Mouse (Mus musculus): ENCODE measurements around the gene Gpank1. TPM values are rescaled to one million over a fixed set of nuclear protein-coding genes. Genes with fewer than 3 reads are reported as not detected.
"Not testable (repeated sequence)": the region's sequence is repeated elsewhere in the genome, so short reads cannot be mapped to it uniquely, and the experiment has no call there.

The Gpank1 gene
- polyA plus RNA-seq, 1 experiment from 2014 or later, result 22.4 TPM

- H3K9ac ChIP-seq, result no peak overlapping the region
- H3K4me1 ChIP-seq, result no peaks in the 10 kb centered on the region
- WGBS, result 66% methylated on average over 6 of the region's 6 CpGs
- H3K4me2 ChIP-seq (replicated peaks), result no peak overlapping the region
- no peaks in the 10 kb centered on the region for H3K27me3 ChIP-seq
- peaks cover 55% of the 10 kb centered on the region for H3K36me3 ChIP-seq
- no peaks in the 10 kb centered on the region for H3K9me3 ChIP-seq
- ATAC-seq (ENCODE audit: insufficient number of reproducible peaks, insufficient read depth, low FRiP score, low TSS enrichment), result no peak
- H3K27ac ChIP-seq, result no peak overlapping the region
- no peak overlapping the region for H3K4me3 ChIP-seq
Observed at GRCm38 (mm10) chr17:35103221-35103690, 18.0 kb upstream of the Gpank1 start.

DNA sequence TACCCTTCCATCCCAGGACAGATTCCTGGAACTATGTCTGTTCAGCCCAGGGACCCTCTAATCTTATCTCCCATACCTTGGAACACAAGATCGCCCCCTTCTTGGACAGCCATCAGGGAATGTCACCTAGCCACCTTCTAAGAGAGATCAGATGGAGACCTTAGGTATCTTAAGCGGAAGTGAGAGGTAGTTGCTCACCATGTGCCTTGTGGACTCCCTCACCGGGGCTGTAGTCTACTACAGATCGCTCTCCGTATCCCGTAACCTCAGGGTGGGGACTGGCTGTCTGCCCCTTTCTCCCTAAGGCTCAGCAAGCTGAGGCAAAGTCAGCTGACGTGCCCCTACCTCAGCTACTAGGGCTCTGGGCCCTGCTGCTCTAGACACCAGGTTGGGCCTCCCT, 17.2 kb upstream of the Gpank1 start:
- H3K4me3 ChIP-seq, result no peak overlapping the region
- ATAC-seq (ENCODE audit: insufficient number of reproducible peaks, insufficient read depth, low FRiP score, low TSS enrichment), result no peak
- no peak overlapping the region for H3K4me2 ChIP-seq (replicated peaks)
- WGBS, result 85% methylated on average over 7 of the region's 7 CpGs
- no peak overlapping the region for H3K9ac ChIP-seq
- H3K36me3 ChIP-seq, result peaks cover 47% of the 10 kb centered on the region
- H3K27ac ChIP-seq, result no peak overlapping the region
- no peaks in the 10 kb centered on the region for H3K9me3 ChIP-seq
- no peaks in the 10 kb centered on the region for H3K4me1 ChIP-seq
- no peaks in the 10 kb centered on the region for H3K27me3 ChIP-seq

GRCm38 (mm10) chr17:35104754-35105153, 16.5 kb upstream of the Gpank1 start:
- Histone ChIP-seq H3K27me3 (no peaks in the 10 kb centered on the region), H3K36me3 (peaks cover 40% of the 10 kb centered on the region), H3K4me2 (replicated peaks) (no peak overlapping the region), H3K4me3 (no peak overlapping the region), H3K4me1 (no peaks in the 10 kb centered on the region), H3K27ac (no peak overlapping the region), H3K9ac (no peak overlapping the region), H3K9me3 (no peaks in the 10 kb centered on the region)
- no peak for ATAC-seq (ENCODE audit: insufficient number of reproducible peaks, insufficient read depth, low FRiP score, low TSS enrichment)
- WGBS, result 80% methylated on average over 6 of the region's 6 CpGs

DNA sequence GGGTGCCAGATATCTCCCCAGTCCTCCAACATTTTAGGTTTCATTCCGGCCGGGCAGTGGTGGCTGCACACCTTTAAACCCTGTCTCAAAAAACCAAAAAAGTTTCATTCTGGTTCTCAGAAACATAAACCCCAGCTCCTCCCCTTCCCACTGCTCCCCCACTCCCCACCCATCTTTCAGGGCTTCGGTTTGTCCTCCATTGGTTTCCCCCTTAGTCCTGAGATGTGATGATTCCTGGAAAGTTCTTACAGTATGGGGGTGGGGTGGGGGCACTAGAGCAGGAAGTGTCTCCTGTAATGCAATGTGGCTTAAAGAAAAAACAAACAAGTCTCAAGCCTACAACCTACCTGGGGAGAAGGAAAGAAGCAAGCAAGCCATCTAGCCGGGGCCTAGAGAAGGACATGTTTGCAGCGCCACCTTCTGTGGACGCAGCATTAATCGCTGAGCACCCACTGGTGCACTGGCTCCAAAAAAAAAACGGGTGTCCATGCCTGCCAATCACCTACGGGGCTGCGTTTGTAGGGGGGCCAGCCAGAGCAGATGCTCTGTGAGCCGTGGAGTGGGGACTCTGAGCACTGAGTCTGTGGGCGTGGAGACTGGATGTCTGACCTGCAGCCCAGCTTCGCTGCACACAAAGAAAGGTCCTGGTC, 15.4 kb upstream of the Gpank1 start:
- H3K4me2 ChIP-seq (replicated peaks), result peak overlapping the region; percentile 23

GRCm38 (mm10) chr17:35106522-35106921, 14.7 kb upstream of the Gpank1 start:
- Histone ChIP-seq H3K9ac (no peak overlapping the region), H3K9me3 (no peaks in the 10 kb centered on the region), H3K4me2 (replicated peaks) (no peak overlapping the region; the same call in 1 of the 2 replicates), H3K36me3 (peaks cover 22% of the 10 kb centered on the region), H3K27ac (no peak overlapping the region), H3K4me3 (no peak overlapping the region), H3K4me1 (no peaks in the 10 kb centered on the region), H3K27me3 (no peaks in the 10 kb centered on the region)
- ATAC-seq (ENCODE audit: insufficient number of reproducible peaks, insufficient read depth, low FRiP score, low TSS enrichment), result no peak
- 64% methylated on average over 3 of the region's 3 CpGs for WGBS

More for the DNA sequence above, 15.4 kb upstream of the Gpank1 start:
- Histone ChIP-seq H3K27ac (0 out of 2 replicates have a peak overlapping the region, but pooled peaks have one; percentile 11), H3K4me1 (no peaks in the 10 kb centered on the region), H3K36me3 (peaks cover 29% of the 10 kb centered on the region), H3K9ac (peak overlapping the region; percentile 24), H3K9me3 (no peaks in the 10 kb centered on the region), H3K27me3 (no peaks in the 10 kb centered on the region), H3K4me3 (no peak overlapping the region)
- ATAC-seq (ENCODE audit: insufficient number of reproducible peaks, insufficient read depth, low FRiP score, low TSS enrichment), result no peak
- 25% methylated on average over 13 of the region's 13 CpGs for whole genome bisulfite sequencing

- no peak for ATAC-seq (ENCODE audit: insufficient number of reproducible peaks, insufficient read depth, low FRiP score, low TSS enrichment)
- no peak within 1 kb of the TSS for H3K9ac ChIP-seq
- WGBS, result 80% methylated on average over 6 of the region's 6 CpGs
Observed at GRCm38 (mm10) chr17:35108097-35108496, 13.2 kb upstream of the Gpank1 start, which contains the start of gene Ly6g5c. Gene Ly6g5c (plus strand): TSS chr17:35108279.

DNA sequence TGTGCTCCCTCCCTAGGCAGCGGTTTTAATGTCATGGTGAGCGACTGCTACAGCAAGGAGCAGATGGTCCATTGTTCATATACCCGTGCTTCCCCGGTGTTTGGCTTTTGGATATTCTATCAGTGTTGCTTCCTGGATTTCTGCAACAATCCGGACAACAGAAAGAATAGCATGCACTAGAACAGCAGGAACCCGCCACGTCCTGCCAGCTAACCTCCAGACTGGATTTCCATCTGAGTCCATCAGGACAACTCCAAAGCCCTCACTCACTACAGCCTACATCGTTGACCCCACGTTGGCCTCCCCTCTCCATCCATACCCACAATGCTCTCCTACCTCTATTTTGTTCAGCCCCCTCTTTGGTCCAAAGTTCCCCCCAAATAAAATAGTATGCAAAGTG, 9.5 kb upstream of the Gpank1 start:
- Histone ChIP-seq H3K9me3 (no peaks in the 10 kb centered on the region), H3K36me3 (peaks cover 24% of the 10 kb centered on the region), H3K27me3 (no peaks in the 10 kb centered on the region), H3K9ac (no peak overlapping the region), H3K4me1 (no peaks in the 10 kb centered on the region), H3K4me3 (no peak overlapping the region), H3K4me2 (replicated peaks) (no peak overlapping the region), H3K27ac (no peak overlapping the region)
- 82% methylated on average over 9 of the region's 9 CpGs for WGBS
- no peak for ATAC-seq (ENCODE audit: insufficient number of reproducible peaks, insufficient read depth, low FRiP score, low TSS enrichment)

More at GRCm38 (mm10) chr17:35108097-35108496, 13.2 kb upstream of the Gpank1 start, which contains the start of gene Ly6g5c:
- Histone ChIP-seq H3K4me2 (replicated peaks) (no peak within 1 kb of the TSS), H3K4me1 (no peaks in the 10 kb centered on the region), H3K9me3 (no peaks in the 10 kb centered on the region), H3K27ac (no peak within 1 kb of the TSS), H3K27me3 (no peaks in the 10 kb centered on the region), H3K36me3 (peaks cover 6% of the 10 kb centered on the region; the same call in 1 of the 2 replicates), H3K4me3 (no peak within 1 kb of the TSS)

GRCm38 (mm10) chr17:35115046-35116019, 5.9 kb upstream of the Gpank1 start, which contains the start of gene Ly6g5b:
Gene Ly6g5b (minus strand): TSS chr17:35115428.
- no peak for ATAC-seq (ENCODE audit: insufficient number of reproducible peaks, insufficient read depth, low FRiP score, low TSS enrichment)
- Histone ChIP-seq H3K36me3 (peaks cover 42% of the 10 kb centered on the region), H3K4me3 (no peak within 1 kb of the TSS), H3K9me3 (no peaks in the 10 kb centered on the region), H3K27me3 (no peaks in the 10 kb centered on the region), H3K9ac (no peak within 1 kb of the TSS), H3K4me1 (peaks cover 8% of the 10 kb centered on the region), H3K4me2 (replicated peaks) (no peak within 1 kb of the TSS), H3K27ac (no peak within 1 kb of the TSS)
- 83% methylated on average over 8 of the region's 8 CpGs for WGBS

DNA sequence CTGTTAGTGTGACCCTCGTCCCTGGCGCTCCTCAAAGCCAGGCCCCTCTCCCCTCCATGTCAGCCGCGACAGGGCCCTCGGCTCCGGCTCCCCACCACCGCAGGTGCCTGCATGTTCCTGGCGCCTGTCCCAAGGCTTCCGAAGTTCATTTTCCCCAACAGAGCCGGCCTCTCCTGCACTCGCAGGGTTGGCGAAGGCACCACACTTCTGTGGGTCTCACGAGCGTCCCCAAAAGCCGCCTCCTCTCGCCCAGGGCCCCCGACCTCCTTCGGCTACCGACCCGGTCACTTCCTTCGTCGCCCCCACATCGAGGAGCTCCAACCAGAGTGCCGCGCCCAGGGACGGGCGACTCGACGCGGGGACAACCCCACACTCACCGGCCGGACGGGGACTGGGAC, 511 bp upstream of the Gpank1 start:
- peaks cover 43% of the 10 kb centered on the region for H3K36me3 ChIP-seq

DNA sequence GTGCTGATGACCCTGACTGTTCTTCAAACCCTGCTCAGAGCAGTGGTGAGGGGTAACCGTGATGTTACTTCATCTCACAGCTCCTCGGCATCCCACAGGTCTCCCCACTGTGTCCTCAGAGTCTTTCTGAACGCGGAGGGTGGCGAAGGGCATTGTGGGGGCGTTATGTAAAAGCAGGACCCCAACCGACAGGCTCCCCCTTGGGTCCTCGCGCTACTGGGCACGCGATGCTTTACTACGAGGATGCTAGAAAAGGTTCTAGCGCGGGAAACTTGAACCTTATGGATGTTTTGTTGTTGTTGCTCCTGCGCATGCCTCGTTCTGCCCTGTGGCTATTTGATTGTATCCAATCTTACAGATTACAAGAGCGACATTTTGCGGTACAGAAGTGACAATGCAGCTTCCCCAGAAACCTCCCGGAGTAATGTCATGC, 632 bp downstream of the Gpank1 start, which contains the start of gene Csnk2b:
Gene Csnk2b, minus strand, starts transcription at position 183 of the 433 bp plus-strand sequence.
- peak within 1 kb of the TSS; percentile 95 for H3K4me3 ChIP-seq
- H3K4me1 ChIP-seq, result peaks cover 21% of the 10 kb centered on the region
- no peaks in the 10 kb centered on the region for H3K27me3 ChIP-seq
- peaks cover 34% of the 10 kb centered on the region for H3K36me3 ChIP-seq
- no peaks in the 10 kb centered on the region for H3K9me3 ChIP-seq
- ATAC-seq (ENCODE audit: insufficient number of reproducible peaks, insufficient read depth, low FRiP score, low TSS enrichment), result peak; percentile 32
- H3K27ac ChIP-seq, result peak within 1 kb of the TSS; percentile 92
- peak within 1 kb of the TSS; percentile 95 for H3K9ac ChIP-seq
- under 1% methylated on average over 19 of the region's 19 CpGs for WGBS
- peak within 1 kb of the TSS; percentile 90 for H3K4me2 ChIP-seq (replicated peaks)

More for the DNA sequence above, 511 bp upstream of the Gpank1 start:
- H3K9ac ChIP-seq, result peak overlapping the region; percentile 95
- WGBS, result 0% methylated on average over 33 of the region's 33 CpGs
- no peaks in the 10 kb centered on the region for H3K9me3 ChIP-seq
- no peak for ATAC-seq (ENCODE audit: insufficient number of reproducible peaks, insufficient read depth, low FRiP score, low TSS enrichment)
- peak overlapping the region; percentile 95 for H3K4me3 ChIP-seq
- H3K27me3 ChIP-seq, result no peaks in the 10 kb centered on the region
- peaks cover 16% of the 10 kb centered on the region for H3K4me1 ChIP-seq
- H3K4me2 ChIP-seq (replicated peaks), result peak overlapping the region; percentile 90
- H3K27ac ChIP-seq, result peak overlapping the region; percentile 69

DNA sequence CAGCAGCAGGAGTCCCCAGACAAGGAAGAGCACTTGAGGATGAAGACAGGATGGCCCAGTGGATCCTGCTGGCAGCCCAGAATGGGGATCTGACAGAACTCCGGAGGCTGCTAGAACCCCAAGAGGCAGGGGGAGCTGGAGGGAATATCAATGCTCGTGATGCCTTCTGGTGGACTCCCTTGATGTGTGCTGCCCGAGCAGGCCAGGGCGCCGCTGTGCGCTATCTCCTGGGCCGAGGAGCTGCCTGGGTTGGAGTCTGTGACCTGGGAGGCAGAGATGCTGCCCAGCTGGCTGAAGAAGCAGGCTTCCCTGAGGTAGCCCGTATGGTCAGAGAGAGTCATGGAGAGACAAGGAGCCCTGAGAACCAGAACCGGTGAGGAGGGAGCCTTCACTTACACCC, 2.0 kb downstream of the Gpank1 start:
- not testable (repeated sequence) for H3K9me3 ChIP-seq; ATAC-seq (ENCODE audit: insufficient number of reproducible peaks, insufficient read depth, low FRiP score, low TSS enrichment); H3K4me3 ChIP-seq; H3K27me3 ChIP-seq; H3K9ac ChIP-seq; H3K27ac ChIP-seq; H3K4me2 ChIP-seq (replicated peaks)
- WGBS, result 89% methylated on average over 9 of the region's 9 CpGs
- peaks cover 29% of the 10 kb centered on the region for H3K4me1 ChIP-seq
- peaks cover 23% of the 10 kb centered on the region for H3K36me3 ChIP-seq

Data from embryonic facial prominence, embryonic 12.5 days (tissue).